Mouse (Mus musculus) right cerebral cortex, postnatal 14 days (tissue): Measurements from ENCODE around the gene Aff4.
A peak's percentile ranks its signal among the peaks of the same experiment; 100 is the strongest.

Experiments used
- DNase-seq: peaks from one replicate; pipeline ENCODE4 v3.0.0; 2022

The Aff4 gene

DNA sequence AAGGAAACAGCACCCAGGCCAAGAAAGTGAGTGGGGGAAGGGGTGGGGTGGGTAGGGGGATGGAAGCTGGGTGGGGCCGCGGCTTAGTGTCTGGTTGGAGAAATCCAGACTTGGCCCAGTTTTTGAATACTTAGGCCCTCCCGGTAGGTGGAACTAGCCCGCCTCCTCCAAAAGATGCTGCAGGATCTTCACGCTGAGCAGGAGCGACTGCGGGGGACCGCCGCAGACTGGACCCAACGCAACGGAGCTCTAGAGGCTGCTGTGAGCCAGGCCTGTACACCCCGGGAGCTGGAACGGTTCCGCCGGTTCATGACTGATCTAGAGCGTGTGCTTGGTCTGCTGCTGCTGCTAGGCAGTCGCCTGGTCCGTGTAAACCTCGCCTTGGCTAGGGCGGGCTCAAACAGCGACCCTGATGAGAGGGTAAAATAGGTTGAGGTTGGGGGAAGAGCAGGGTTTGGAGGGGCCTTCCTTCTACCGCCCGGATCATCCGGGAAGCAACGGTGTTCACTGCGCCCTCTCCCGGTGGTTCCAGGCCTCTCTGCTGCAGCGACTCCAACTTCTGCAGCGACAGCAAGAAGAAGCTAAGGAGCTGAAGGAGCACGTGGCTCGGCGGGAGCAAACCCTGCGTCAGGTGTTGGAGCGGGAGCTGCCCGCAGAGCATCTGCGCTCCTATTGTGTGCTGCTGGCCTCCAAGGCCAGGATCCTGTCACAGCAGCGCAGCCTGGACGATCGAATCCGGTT, 115.8 kb downstream of the Aff4 start:
- peak; percentile 91 for DNase-seq

- DNase-seq, result peak; percentile 62
Observed at GRCm38 (mm10) chr11:53469294-53469967, 118.8 kb downstream of the Aff4 start.

- DNase-seq, result peak; percentile 97
Observed at GRCm38 (mm10) chr11:53469968-53470695, 119.5 kb downstream of the Aff4 start, which contains the start of gene Gm9837. Gene Gm9837, minus strand, starts transcription at chr11:53470479.
